Mouse (Mus musculus): ENCODE measurements around the gene Cldn24.
"Not testable (repeated sequence)": the region's sequence is repeated elsewhere in the genome, so short reads cannot be mapped to it uniquely, and the experiment has no call there.

Cldn24 gene

GRCm38 (mm10) chr8:47821843-47822242 is at the start of gene Cldn24:
Gene Cldn24 (plus strand): TSS chr8:47822143.
- no peak for DNase-seq

- no peak for DNase-seq
Observed at GRCm38 (mm10) chr8:47772986-47773385, 49.0 kb upstream of the Cldn24 start.

GRCm38 (mm10) chr8:47777415-47777814 is 44.5 kb upstream of the Cldn24 start:
- no peak for DNase-seq

GRCm38 (mm10) chr8:47779589-47779988 is 42.4 kb upstream of the Cldn24 start:
- DNase-seq: no peak

- no peak for DNase-seq
Observed at GRCm38 (mm10) chr8:47781881-47782280, 40.1 kb upstream of the Cldn24 start.

GRCm38 (mm10) chr8:47783544-47783943 is 38.4 kb upstream of the Cldn24 start:
- DNase-seq: no peak

GRCm38 (mm10) chr8:47783944-47784343 is 38.0 kb upstream of the Cldn24 start:
- no peak for DNase-seq

- peak; percentile 17 to 31 for DNase-seq
Observed at GRCm38 (mm10) chr8:47784436-47784835, 37.5 kb upstream of the Cldn24 start.

GRCm38 (mm10) chr8:47786323-47786722 is 35.6 kb upstream of the Cldn24 start:
- no peak for DNase-seq

- no peak for DNase-seq
Observed at GRCm38 (mm10) chr8:47787705-47788104, 34.2 kb upstream of the Cldn24 start.

GRCm38 (mm10) chr8:47791986-47792385 is 30.0 kb upstream of the Cldn24 start:
- no peak for DNase-seq

GRCm38 (mm10) chr8:47799438-47799837 is 22.5 kb upstream of the Cldn24 start:
- DNase-seq: no peak

GRCm38 (mm10) chr8:47802349-47802748 is 19.6 kb upstream of the Cldn24 start:
- no peak for DNase-seq

- DNase-seq: no peak
Observed at GRCm38 (mm10) chr8:47804262-47804661, 17.7 kb upstream of the Cldn24 start.

- DNase-seq: no peak
Observed at GRCm38 (mm10) chr8:47809970-47810665, 11.8 kb upstream of the Cldn24 start.

GRCm38 (mm10) chr8:47810666-47811015 is 11.3 kb upstream of the Cldn24 start:
- no peak for DNase-seq

GRCm38 (mm10) chr8:47811221-47811620 is 10.7 kb upstream of the Cldn24 start:
- no peak for DNase-seq

GRCm38 (mm10) chr8:47819034-47819433 is 2.9 kb upstream of the Cldn24 start:
- DNase-seq: no peak

GRCm38 (mm10) chr8:47820914-47821772 is 800 bp upstream of the Cldn24 start:
- no peak for DNase-seq

GRCm38 (mm10) chr8:47822541-47822940 is 598 bp downstream of the Cldn24 start:
- DNase-seq: not testable (repeated sequence)

GRCm38 (mm10) chr8:47823777-47824176 is 1.8 kb downstream of the Cldn24 start:
- no peak for DNase-seq

GRCm38 (mm10) chr8:47824182-47824581 is 2.2 kb downstream of the Cldn24 start, which contains the start of gene Cldn22:
Gene Cldn22 (plus strand): TSS chr8:47824482.
- DNase-seq: no peak

GRCm38 (mm10) chr8:47825596-47825995 is 3.7 kb downstream of the Cldn24 start:
- no peak for DNase-seq

GRCm38 (mm10) chr8:47826911-47827310 is 5.0 kb downstream of the Cldn24 start:
- DNase-seq: no peak
